Mouse (Mus musculus) liver, postnatal 0 days (tissue): ENCODE results near the gene Slc26a6. TPM values are rescaled to one million over a fixed set of nuclear protein-coding genes. Genes with fewer than 3 reads are reported as not detected.

Experiments used
- ATAC-seq: fragments of 200-750 bp; cut with Nextera tagmentation; 2 replicates; pipeline ENCODE4 v1.8.0; 2017; ENCODE audit warnings: mild to moderate bottlenecking, moderate library complexity
- DNase-seq: peaks from one replicate; pipeline ENCODE4 v3.0.0-alpha.2; 2016
- H3K27ac ChIP-seq: fragments of 300-500 bp; sonication (generic); 2 replicates; pipeline ENCODE4 v1.5.1; 2014; ENCODE audit warnings: antibody characterized with exemption, moderate library complexity, mild to moderate bottlenecking, low read depth
- H3K27me3 ChIP-seq: fragments of 300-500 bp; sonication (generic); 2 replicates; pipeline ENCODE4 v1.6.1; 2014; ENCODE audit warnings: low read length, control low read depth, mixed read lengths; ENCODE audit not compliant: insufficient read depth
- H3K36me3 ChIP-seq: fragments of 300-500 bp; sonication (generic); replicated peaks from 2 replicates; pipeline ENCODE4 v1.6.1; 2014; ENCODE audit warnings: mild to moderate bottlenecking, control low read depth, low read length, moderate library complexity, mixed read lengths; ENCODE audit not compliant: insufficient read depth
- H3K4me1 ChIP-seq: fragments of 300-500 bp; sonication (generic); 2 replicates; pipeline ENCODE4 v1.6.1; 2014; ENCODE audit warnings: antibody characterized with exemption, mild to moderate bottlenecking, control low read depth; ENCODE audit not compliant: insufficient read depth
- H3K4me2 ChIP-seq: fragments of 300-500 bp; sonication (generic); 2 replicates; pipeline ENCODE4 v1.6.1; 2014; ENCODE audit warnings: low read depth, mild to moderate bottlenecking, low read length, moderate library complexity, mixed read lengths
- H3K4me3 ChIP-seq: fragments of 300-500 bp; sonication (generic); 2 replicates; pipeline ENCODE4 v1.5.1; 2014; ENCODE audit warnings: low read depth, low read length
- H3K9ac ChIP-seq: fragments of 300-500 bp; sonication (generic); replicated peaks from 2 replicates; pipeline ENCODE4 v1.6.1; 2014; ENCODE audit warnings: mild to moderate bottlenecking, moderate library complexity
- H3K9me3 ChIP-seq: fragments of 300-500 bp; sonication (generic); 2 replicates; pipeline ENCODE4 v1.6.1; 2016; ENCODE audit warnings: mild to moderate bottlenecking, control low read depth, low read length, mixed read lengths
- CTCF ChIP-seq: sonication (generic); IDR thresholded peaks from 2 replicates; pipeline ENCODE4 v1.5.1; 2016; ENCODE audit warnings: antibody characterized with exemption, low read depth
- EP300 ChIP-seq: IDR thresholded peaks from 2 replicates; pipeline ENCODE4 v1.6.1; 2016; ENCODE audit warnings: antibody characterized with exemption, low read depth, mild to moderate bottlenecking
- WGBS: fragments of 180-500 bp; shearing (Covaris S2); extraction: QIAGEN DNeasy Blood & Tissue Kit; methylation state at CpG from one replicate; pipeline ENCODE4 v1.1.7; 2014; ENCODE audit not compliant: insufficient replicate concordance; 5-methylcytosine and 5-hydroxymethylcytosine counted together
- polyA plus RNA-seq: library from polyadenylated mRNA; unstranded; fragments of >200 nt; fragmentation: Nextera tagmentation; extraction: Ambion mirVana; gene quantifications from 2 replicates; pipeline ENCODE4 v1.2.1, GENCODE M21; 2015

Gene Slc26a6
- polyA plus RNA-seq, 1 experiment from 2014 or later = 2.4 TPM

DNA sequence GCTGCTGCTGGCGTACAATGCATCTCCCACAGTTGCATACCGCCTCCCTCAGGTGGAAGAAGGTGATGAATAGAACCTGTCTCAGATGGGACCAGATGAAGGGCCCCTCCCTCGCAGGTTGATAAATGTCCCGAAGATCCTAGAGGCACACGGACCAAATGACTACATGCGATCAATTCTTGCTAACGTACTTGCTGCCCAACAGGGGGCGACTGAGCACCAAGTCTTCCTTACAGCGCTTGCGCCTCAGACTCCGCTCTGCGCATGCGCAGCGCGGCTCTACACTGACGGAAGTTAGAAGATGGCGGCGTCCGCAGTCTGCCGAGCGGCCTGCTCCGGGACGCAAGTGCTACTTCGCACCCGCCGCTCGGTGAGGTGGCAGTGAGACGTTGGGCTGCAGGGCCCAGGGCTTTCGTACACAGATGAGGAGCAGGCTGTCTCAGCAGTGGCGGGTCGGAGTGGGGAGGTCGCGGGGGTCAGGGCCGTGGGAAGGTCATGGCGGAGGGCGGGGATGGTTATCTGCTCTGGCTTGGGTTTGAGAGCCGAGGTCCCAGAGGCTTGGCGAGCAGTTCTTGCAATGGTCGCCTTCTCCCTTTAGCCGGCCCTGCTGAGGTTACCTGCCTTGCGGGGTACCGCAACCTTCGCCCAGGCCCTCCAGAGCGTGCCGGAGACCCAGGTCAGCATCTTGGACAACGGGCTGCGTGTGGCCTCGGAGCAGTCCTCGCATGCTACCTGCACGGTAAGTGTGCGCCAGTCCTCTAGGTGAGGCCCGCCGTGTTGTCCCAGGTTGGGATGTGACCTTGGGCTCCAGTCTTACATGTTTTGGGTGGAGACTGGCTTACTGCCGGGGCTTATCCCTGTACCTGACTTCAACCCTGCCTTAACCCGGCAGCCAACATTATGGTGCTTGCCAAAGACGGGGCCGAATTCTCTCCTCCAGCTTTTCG, 83.6 kb downstream of the Slc26a6 start, which contains the start of gene Uqcrc1:
TSS of gene Uqcrc1 (plus strand) at position 216 of the 947 bp plus-strand sequence.
- peak; percentile 97 for DNase-seq
- H3K27me3 ChIP-seq = no peaks in the 10 kb centered on the region
- H3K4me3 ChIP-seq = peak within 1 kb of the TSS; percentile 82
- no peaks in the 10 kb centered on the region for H3K4me1 ChIP-seq
- H3K9me3 ChIP-seq = no peaks in the 10 kb centered on the region
- peak within 1 kb of the TSS; percentile 90 for H3K9ac ChIP-seq
- H3K36me3 ChIP-seq = peaks cover 31% of the 10 kb centered on the region
- peak within 1 kb of the TSS; percentile 71 for H3K27ac ChIP-seq
- TF ChIP-seq CTCF = peak; percentile 99
- no peak for TF ChIP-seq EP300
- WGBS = under 1% methylated on average over 58 of the region's 58 CpGs
- peak; percentile 90 for ATAC-seq
- H3K4me2 ChIP-seq = peak within 1 kb of the TSS; percentile 84

DNA sequence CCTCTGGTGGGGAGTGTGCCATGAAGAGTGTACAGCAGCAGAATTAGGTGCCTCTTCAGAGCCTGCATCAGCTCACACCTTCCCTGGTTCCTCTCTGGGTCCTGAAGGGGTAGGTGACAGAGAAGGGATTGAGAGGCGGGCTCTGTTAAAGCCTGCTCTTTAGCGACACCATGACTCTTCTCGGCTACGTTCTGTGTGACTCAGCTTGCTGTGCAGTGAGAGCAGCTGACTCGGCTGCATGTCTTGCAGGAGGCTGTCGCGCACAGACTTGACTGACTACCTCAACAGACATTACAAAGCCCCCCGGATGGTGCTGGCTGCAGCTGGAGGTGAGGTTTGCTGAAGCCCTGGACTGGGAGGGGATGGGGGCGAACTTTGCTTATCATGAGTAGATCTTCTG, 92.0 kb downstream of the Slc26a6 start:
- DNase-seq (no peak), ATAC-seq (no peak)
- WGBS = 84% methylated on average over 9 of the region's 9 CpGs
- no peaks in the 10 kb centered on the region for H3K9me3 ChIP-seq
- no peaks in the 10 kb centered on the region for H3K4me1 ChIP-seq
- no peak overlapping the region for H3K27ac ChIP-seq
- no peak overlapping the region for H3K9ac ChIP-seq
- H3K4me3 ChIP-seq = no peak overlapping the region
- TF ChIP-seq CTCF (no peak), EP300 (no peak)
- peaks cover 87% of the 10 kb centered on the region for H3K36me3 ChIP-seq
- no peak overlapping the region for H3K4me2 ChIP-seq
- no peaks in the 10 kb centered on the region for H3K27me3 ChIP-seq

DNA sequence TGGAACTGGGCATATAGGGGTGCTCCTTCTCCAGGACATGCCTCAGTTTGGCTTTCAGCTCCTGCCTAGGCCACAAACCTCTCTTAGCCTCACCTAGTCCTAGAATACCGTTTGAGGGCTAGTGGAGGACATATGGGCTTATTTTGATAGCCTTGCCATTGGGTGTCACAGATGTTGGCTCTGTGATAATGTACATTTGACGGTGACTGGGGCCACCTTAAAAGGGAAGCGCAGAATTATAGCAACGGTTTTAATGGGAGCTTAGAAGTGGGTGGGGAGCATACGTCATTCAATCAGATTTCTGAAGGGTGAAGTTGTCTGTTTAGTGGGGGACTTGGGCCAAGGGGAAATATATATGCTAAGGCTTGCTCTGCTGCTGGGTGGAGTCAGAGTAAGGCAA, 92.5 kb downstream of the Slc26a6 start:
- TF ChIP-seq CTCF (no peak), EP300 (no peak)
- 63% methylated on average over 5 of the region's 5 CpGs for WGBS
- H3K9ac ChIP-seq = no peak overlapping the region
- peaks cover 89% of the 10 kb centered on the region for H3K36me3 ChIP-seq
- ATAC-seq (no peak; the same call in 1 of the 2 replicates), DNase-seq (no peak)
- no peaks in the 10 kb centered on the region for H3K27me3 ChIP-seq
- no peak overlapping the region for H3K27ac ChIP-seq
- H3K4me2 ChIP-seq = no peak overlapping the region
- H3K4me1 ChIP-seq = no peaks in the 10 kb centered on the region
- no peak overlapping the region for H3K4me3 ChIP-seq
- no peaks in the 10 kb centered on the region for H3K9me3 ChIP-seq

DNA sequence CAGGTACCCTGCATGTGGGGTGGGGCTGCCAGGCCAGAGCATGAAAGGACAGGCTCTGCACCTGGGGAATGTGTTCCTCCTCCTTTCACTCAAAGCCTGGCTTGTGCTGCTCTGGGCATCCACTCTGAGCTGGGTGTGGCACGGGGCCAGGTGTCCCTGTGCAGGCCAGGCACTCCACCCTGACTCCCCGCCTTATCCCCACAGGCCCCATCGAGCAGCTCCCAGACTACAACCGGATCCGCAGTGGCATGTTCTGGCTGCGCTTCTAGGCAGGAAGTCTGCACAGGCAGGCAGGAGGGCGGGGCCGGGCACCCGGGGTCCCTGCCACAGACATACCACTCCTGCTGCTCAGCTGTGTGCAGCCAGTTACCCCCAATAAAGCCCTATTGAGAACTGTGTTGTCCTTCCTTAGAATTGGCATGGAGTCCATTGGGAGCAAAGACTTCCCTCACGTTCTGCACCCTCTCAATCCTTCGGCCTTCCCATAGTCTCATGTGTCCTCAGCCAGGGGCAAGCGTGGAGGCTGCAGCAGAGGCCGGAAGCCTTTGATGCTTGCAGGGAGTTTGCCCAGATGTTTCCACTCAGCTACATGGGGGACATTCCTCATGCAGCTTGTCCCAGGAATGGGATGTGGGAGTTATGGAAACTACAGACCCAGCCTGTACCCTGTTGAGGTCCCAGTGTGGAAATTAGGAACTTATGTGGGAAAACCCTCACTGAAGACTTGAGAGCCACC, 96.3 kb downstream of the Slc26a6 start:
- H3K27ac ChIP-seq = no peak overlapping the region
- no peaks in the 10 kb centered on the region for H3K4me1 ChIP-seq
- H3K4me3 ChIP-seq = no peak overlapping the region
- no peak overlapping the region for H3K9ac ChIP-seq
- DNase-seq (no peak), ATAC-seq (no peak)
- no peak for TF ChIP-seq CTCF
- TF ChIP-seq EP300 = no peak
- H3K9me3 ChIP-seq = no peaks in the 10 kb centered on the region
- H3K27me3 ChIP-seq = peaks cover 13% of the 10 kb centered on the region; the same call in 1 of the 2 replicates
- no peak overlapping the region for H3K4me2 ChIP-seq
- WGBS = 80% methylated on average over 13 of the region's 13 CpGs
- peaks cover 58% of the 10 kb centered on the region for H3K36me3 ChIP-seq

DNA sequence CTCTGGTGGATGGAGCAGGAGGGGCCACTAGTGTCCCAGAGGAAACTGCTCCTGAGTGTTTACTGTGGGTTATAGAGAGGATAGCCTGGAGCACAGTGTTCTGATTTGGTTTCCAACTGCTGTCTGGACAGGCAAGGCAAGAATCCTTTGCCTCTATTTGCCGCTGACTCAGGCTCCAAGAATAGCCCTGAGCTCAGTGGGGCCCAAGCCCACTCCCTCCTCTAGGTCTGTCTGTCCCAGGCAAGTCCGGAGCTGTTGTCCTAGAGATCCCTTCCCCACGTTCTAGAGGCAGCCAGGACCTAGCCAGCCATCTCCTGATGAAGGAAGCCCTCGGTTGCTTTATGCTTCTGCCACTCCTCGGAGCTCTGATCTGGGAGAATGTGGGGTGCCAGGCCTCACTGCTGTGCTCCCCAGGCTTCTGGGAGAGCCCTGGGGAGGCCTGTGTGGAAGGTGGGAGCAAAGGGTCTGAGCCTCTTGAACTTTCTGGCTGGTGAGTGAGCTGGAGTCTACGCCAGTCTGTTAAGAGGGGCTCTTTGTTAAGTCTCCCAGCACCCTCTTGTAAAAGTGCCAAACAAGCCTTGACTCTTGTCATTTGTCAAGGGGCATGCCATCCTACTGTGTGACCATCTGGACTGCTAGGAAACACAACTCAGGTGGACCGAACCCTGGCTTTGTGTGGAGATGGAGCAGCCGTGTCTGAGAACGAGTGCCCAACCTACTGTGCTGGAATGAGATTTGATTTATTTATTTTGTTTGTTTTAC, 97.1 kb downstream of the Slc26a6 start:
- DNase-seq (no peak), ATAC-seq (no peak)
- TF ChIP-seq EP300 = no peak
- TF ChIP-seq CTCF = no peak
- Histone ChIP-seq H3K9me3 (no peaks in the 10 kb centered on the region), H3K4me1 (no peaks in the 10 kb centered on the region), H3K27me3 (peaks cover 13% of the 10 kb centered on the region; the same call in 1 of the 2 replicates), H3K36me3 (peaks cover 51% of the 10 kb centered on the region), H3K4me2 (no peak overlapping the region), H3K4me3 (no peak overlapping the region), H3K9ac (no peak overlapping the region), H3K27ac (no peak overlapping the region)
- 89% methylated on average over 9 of the region's 9 CpGs for WGBS
